ENCODE assay signal across 24 mouse cellular contexts in genomic region chr13:119395517-119396080, GRCm38 (mm10). TPM values are rescaled to one million over a fixed set of nuclear protein-coding genes. Genes with fewer than 3 reads are reported as not detected.
DNase-seq lines count a peak whose midpoint lies in the region; ATAC-seq and TF ChIP-seq lines count a peak whose summit lies in the region.
"Had no signal": no experiment of that assay in that cellular context is flagged by ENCODE, and none has a peak within 500 bp of the region (broad histone marks: within the 10 kb centered on the region; RNA-seq: fewer than 3 reads in every experiment).

No protein-coding gene starts in this region.

- H3K36me3 ChIP-seq in lung, embryonic 15.5 days: peaks cover 43% of the 10 kb centered on the region
- peaks cover 33% of the 10 kb centered on the region for H3K36me3 ChIP-seq in forebrain, postnatal 0 days (ENCODE audit: insufficient read depth)

- no peak overlapping the region for H3K4me3 ChIP-seq in lung, embryonic 15.5 days
- H3K4me3 ChIP-seq in forebrain, postnatal 0 days (ENCODE audit: low read depth, low read length): no peak overlapping the region
- H3K4me3 ChIP-seq: forebrain, embryonic 10.5 days; forebrain, embryonic 13.5 days; heart, embryonic 12.5 days; heart, embryonic 15.5 days; hindbrain, embryonic 10.5 days; hindbrain, embryonic 13.5 days had no signal

- no peaks in the 10 kb centered on the region for H3K4me1 ChIP-seq in lung, embryonic 15.5 days
- no peaks in the 10 kb centered on the region for H3K4me1 ChIP-seq in forebrain, postnatal 0 days (ENCODE audit: insufficient read depth)
- H3K4me1 ChIP-seq: forebrain, embryonic 10.5 days; heart, embryonic 12.5 days; heart, embryonic 15.5 days; hindbrain, embryonic 10.5 days; hindbrain, embryonic 13.5 days had no signal

- no peak overlapping the region for H3K9ac ChIP-seq in lung, embryonic 15.5 days
- H3K9ac ChIP-seq in forebrain, postnatal 0 days: no peak overlapping the region
- H3K9ac ChIP-seq: forebrain, embryonic 13.5 days; heart, embryonic 12.5 days; heart, embryonic 15.5 days; hindbrain, embryonic 13.5 days had no signal

- WGBS in lung, embryonic 15.5 days: 56% methylated on average over 9 of the region's 9 CpGs
- WGBS in forebrain, postnatal 0 days: 89% methylated on average over 9 of the region's 9 CpGs

- H3K4me2 ChIP-seq in lung, embryonic 15.5 days: peak overlapping the region; percentile 5; the same call in 1 of the 2 replicates
- H3K4me2 ChIP-seq in forebrain, postnatal 0 days (ENCODE audit: low read depth): no peak overlapping the region
- H3K4me2 ChIP-seq: forebrain, embryonic 13.5 days; heart, embryonic 12.5 days; heart, embryonic 15.5 days; hindbrain, embryonic 13.5 days had no signal

- ATAC-seq in lung, embryonic 15.5 days (ENCODE audit: borderline replicate concordance, extremely low read depth, low FRiP score, low TSS enrichment): no peak; the same call in 1 of the 2 replicates
- ATAC-seq in forebrain, postnatal 0 days: no peak
- ATAC-seq: activated CD4-positive, CD25-positive, alpha-beta regulatory T cell, adult 4 months; forebrain, embryonic 13.5 days; hindbrain, embryonic 16.5 days had no signal

- no peaks in the 10 kb centered on the region for H3K9me3 ChIP-seq in lung, embryonic 15.5 days
- no peaks in the 10 kb centered on the region for H3K9me3 ChIP-seq in forebrain, postnatal 0 days (ENCODE audit: low read length)
- H3K9me3 ChIP-seq: forebrain, embryonic 10.5 days; forebrain, embryonic 13.5 days; heart, embryonic 12.5 days; heart, embryonic 15.5 days; hindbrain, embryonic 10.5 days; hindbrain, embryonic 13.5 days had no signal

- H3K27ac ChIP-seq in lung, embryonic 15.5 days: peak overlapping the region; percentile 4; the same call in 1 of the 2 replicates
- H3K27ac ChIP-seq in forebrain, postnatal 0 days (ENCODE audit: low read depth, low read length): no peak overlapping the region
- H3K27ac ChIP-seq: forebrain, embryonic 10.5 days; forebrain, embryonic 13.5 days; heart, embryonic 15.5 days; hindbrain, embryonic 10.5 days; hindbrain, embryonic 13.5 days had no signal

- no peaks in the 10 kb centered on the region for H3K27me3 ChIP-seq in lung, embryonic 15.5 days
- H3K27me3 ChIP-seq in forebrain, postnatal 0 days (ENCODE audit: insufficient read depth, low read length): no peaks in the 10 kb centered on the region
- H3K27me3 ChIP-seq: forebrain, embryonic 13.5 days; heart, embryonic 12.5 days; heart, embryonic 15.5 days; hindbrain, embryonic 13.5 days had no signal

- no peak for TF ChIP-seq CTCF in forebrain, postnatal 0 days (IDR thresholded peaks at IDR 0.05; ENCODE audit: low read depth)

- peak; percentile 4 to 36 for DNase-seq in lung, adult 18-20 months
- no peak for DNase-seq in lung, postnatal 14 days
- DNase-seq in lung, postnatal 25 days (ENCODE audit: low spot score): no peak
- DNase-seq in lung, postnatal 36 days: peak; percentile 18
- no peak for DNase-seq in forebrain, postnatal 0 days
- DNase-seq: adrenal gland, adult 8-10 months; adrenal gland, postnatal 25 days; cerebellum, adult 11-12 months; cerebellum, adult 8-10 months; cerebellum, postnatal 10 days; cerebellum, postnatal 36 days; gastrocnemius, postnatal 25 days; heart, adult 18-20 months; heart, postnatal 10 days; heart, postnatal 36 days had no signal

RNA-seq across cellular contexts. Expression of gene Paip1, which starts 32.8 kb away (rescaled TPM):
- polyA plus RNA-seq in lung, embryonic 15.5 days (2015; fragmentation: Nextera tagmentation; extraction: Ambion mirVana): 69.2 and 72.9 TPM in 2 replicates
- total RNA-seq in forebrain, postnatal 0 days (2014; rRNA removed): 142 and 145 TPM in 2 replicates
- 149 and 157 TPM in 2 replicates for polyA plus RNA-seq in forebrain, postnatal 0 days (2015; fragmentation: Nextera tagmentation; extraction: Ambion mirVana)

Comparison
In these comparisons a context has a peak if more than half of its experiments do, and no peak if none do; other contexts are left out.
1. DNase-seq: peak in lung, adult 18-20 months (2 of 2) and lung, postnatal 36 days (single experiment); none in lung, postnatal 14 days (single experiment), lung, postnatal 25 days (single experiment) and forebrain, postnatal 0 days (single experiment).